Mouse (Mus musculus) liver, adult 2 months (tissue): Measurements from ENCODE around the gene Fzr1. TPM values are rescaled to one million over a fixed set of nuclear protein-coding genes. Genes with fewer than 3 reads are reported as not detected.

Experiments used
- DNase-seq: peaks from one replicate; pipeline ENCODE4 v3.0.0-alpha.2; 2011; ENCODE audit warnings: low read depth, low spot score; ENCODE audit errors: extremely low read depth
- H3K27ac ChIP-seq: fragments of 200-500 bp; replicated peaks from 2 replicates; pipeline ENCODE4 v1.5.1; 2012; ENCODE audit warnings: low read depth, mild to moderate bottlenecking, control low read depth, inconsistent platforms, low read length; ENCODE audit not compliant: insufficient read depth
- H3K27me3 ChIP-seq: fragments of 200-500 bp; 2 replicates; pipeline ENCODE4 v1.6.1; 2012; ENCODE audit warnings: mild to moderate bottlenecking, moderate library complexity, low read length, inconsistent platforms; ENCODE audit not compliant: control insufficient read depth, insufficient read depth
- H3K36me3 ChIP-seq: fragments of 200-500 bp; 2 replicates; pipeline ENCODE4 v1.6.1; 2012; ENCODE audit warnings: low read length, inconsistent platforms; ENCODE audit not compliant: control insufficient read depth, insufficient read depth
- H3K4me1 ChIP-seq: fragments of 200-500 bp; 2 replicates; pipeline ENCODE4 v1.6.1; 2011; ENCODE audit warnings: low read length; ENCODE audit not compliant: control insufficient read depth, insufficient read depth
- H3K4me3 ChIP-seq: fragments of 200-500 bp; 2 replicates; pipeline ENCODE4 v1.5.1; 2011; ENCODE audit warnings: low read depth, mild to moderate bottlenecking, control low read depth, low read length, moderate library complexity; ENCODE audit not compliant: insufficient read depth
- H3K79me2 ChIP-seq: fragments of 200-500 bp; 2 replicates; pipeline ENCODE4 v1.6.1; 2012; ENCODE audit warnings: inconsistent platforms, mild to moderate bottlenecking, low read length, moderate library complexity; ENCODE audit not compliant: control insufficient read depth, insufficient read depth
- H3K9ac ChIP-seq: fragments of 200-500 bp; 2 replicates; pipeline ENCODE4 v1.6.1; 2012; ENCODE audit warnings: low read depth, mild to moderate bottlenecking, control low read depth, inconsistent platforms, low read length
- CTCF ChIP-seq: fragments of 200-500 bp; IDR thresholded peaks from 2 replicates; pipeline ENCODE4 v1.5.1; 2011; ENCODE audit warnings: low read depth, low read length, control low read depth
- POLR2A ChIP-seq: fragments of 200-500 bp; IDR thresholded peaks from 2 replicates; pipeline ENCODE4 v1.6.1; 2011; ENCODE audit warnings: low read length, control low read depth; ENCODE audit not compliant: insufficient read depth; ENCODE audit errors: extremely low read depth
- WGBS: fragments of 180-500 bp; shearing (Covaris S2); methylation state at CpG from one replicate; pipeline ENCODE4 v1.1.7; 2018; 5-methylcytosine and 5-hydroxymethylcytosine counted together
- polyA plus RNA-seq: library from polyadenylated mRNA; depleted of rRNA; stranded (reverse); fragments of >200 nt; gene quantifications from 2 replicates; pipeline ENCODE4 v1.2.3, GENCODE M21; 2012
- total RNA-seq: library from RNA; depleted of rRNA; stranded (reverse); fragments of >200 nt; gene quantifications from 2 replicates; pipeline ENCODE4 v1.2.3, GENCODE M21; 2014

The Fzr1 gene
- total and polyA plus RNA-seq, 2 experiments: 6.2 to 29.9 TPM

DNA sequence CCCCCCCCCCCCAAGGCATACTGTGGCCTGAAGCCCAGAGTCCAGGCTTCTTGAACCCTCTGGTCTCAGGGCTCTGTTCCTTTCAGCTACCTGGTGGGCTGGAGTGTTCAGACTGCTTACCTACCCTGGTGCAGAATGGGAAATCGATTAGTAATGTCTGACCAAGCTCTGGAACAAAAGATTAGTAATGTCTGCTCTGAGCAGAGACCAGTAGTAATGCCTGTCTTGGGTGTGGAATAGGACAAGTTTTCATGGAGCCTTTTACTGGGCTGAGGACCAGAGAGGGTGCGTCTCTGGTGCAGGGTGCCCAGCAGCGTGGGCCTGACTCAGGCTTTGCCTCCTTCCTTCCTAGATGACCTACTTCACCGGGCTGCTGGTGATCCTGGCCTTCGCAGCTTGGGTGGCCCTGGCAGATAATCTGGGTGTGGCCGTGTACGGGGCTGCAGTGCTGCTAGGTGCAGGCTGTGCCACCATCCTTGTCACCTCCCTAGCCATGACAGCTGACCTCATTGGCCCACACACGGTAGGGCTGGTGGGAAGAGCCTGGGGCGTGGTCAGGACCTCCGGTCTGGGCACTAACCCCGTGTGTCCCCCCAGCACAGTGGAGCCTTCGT is 15.9 kb downstream of the Fzr1 start:
- 82% methylated on average over 12 of the region's 12 CpGs for WGBS

DNA sequence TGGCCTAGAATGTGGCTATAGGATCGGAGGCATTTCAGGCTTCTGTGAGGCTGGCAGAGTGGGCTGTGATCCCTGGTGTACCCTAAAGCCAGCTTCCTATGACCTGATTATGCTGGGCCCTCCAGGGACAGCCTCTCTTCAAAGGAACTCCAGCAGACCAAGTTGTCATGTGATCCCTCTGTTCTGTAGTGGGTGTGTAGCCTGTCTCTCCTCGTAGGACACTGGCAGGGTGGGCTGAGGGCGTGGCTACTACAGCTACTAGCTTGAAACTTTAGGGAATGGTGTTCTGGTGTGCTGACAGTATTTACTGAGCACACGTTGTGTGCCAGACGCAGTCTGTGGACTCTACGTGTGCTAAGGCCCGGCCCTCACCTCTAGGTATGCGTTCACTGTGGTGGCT is 17.6 kb downstream of the Fzr1 start:
- Histone ChIP-seq H3K9ac (no peak overlapping the region), H3K4me1 (peaks cover 13% of the 10 kb centered on the region), H3K27ac (no peak overlapping the region), H3K36me3 (no peaks in the 10 kb centered on the region), H3K79me2 (0 out of 2 replicates have a peak, but pooled peaks cover 3% of the 10 kb centered on the region), H3K4me3 (no peak overlapping the region), H3K27me3 (no peaks in the 10 kb centered on the region)
- no peak for DNase-seq
- no peak for TF ChIP-seq CTCF
- TF ChIP-seq POLR2A: no peak
- WGBS: 89% methylated on average over 8 of the region's 8 CpGs

More for the DNA sequence above, 15.9 kb downstream of the Fzr1 start:
- H3K27ac ChIP-seq: no peak overlapping the region
- no peak for DNase-seq
- no peaks in the 10 kb centered on the region for H3K36me3 ChIP-seq
- 0 out of 2 replicates have a peak, but pooled peaks cover 3% of the 10 kb centered on the region for H3K79me2 ChIP-seq
- peaks cover 12% of the 10 kb centered on the region for H3K4me1 ChIP-seq
- no peak overlapping the region for H3K4me3 ChIP-seq
- H3K9ac ChIP-seq: no peak overlapping the region
- H3K27me3 ChIP-seq: no peaks in the 10 kb centered on the region
- TF ChIP-seq CTCF (no peak), POLR2A (no peak)

DNA sequence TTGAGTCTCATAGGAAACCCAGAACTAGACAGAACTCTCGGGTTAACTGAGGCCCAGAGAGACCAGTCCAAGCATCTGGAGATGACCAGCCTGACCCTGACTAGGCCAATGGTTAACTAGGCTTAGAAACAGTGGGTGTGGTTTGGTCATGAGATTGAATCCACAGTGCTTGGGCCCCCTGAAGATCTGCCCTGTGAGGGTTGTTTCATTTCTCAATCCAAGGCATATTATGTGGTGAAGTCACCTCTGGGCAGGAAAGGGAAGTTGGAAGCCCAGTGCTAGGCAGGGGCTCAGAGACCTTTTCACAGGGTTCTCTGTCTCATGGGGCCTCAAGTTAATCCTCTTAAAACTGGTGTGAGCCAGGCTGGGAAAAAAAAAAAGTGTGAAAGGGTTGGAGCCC is 19.5 kb downstream of the Fzr1 start:
- Histone ChIP-seq H3K27me3 (no peaks in the 10 kb centered on the region), H3K9ac (no peak overlapping the region), H3K36me3 (no peaks in the 10 kb centered on the region), H3K4me1 (peaks cover 13% of the 10 kb centered on the region), H3K79me2 (0 out of 2 replicates have a peak, but pooled peaks cover 3% of the 10 kb centered on the region), H3K4me3 (no peak overlapping the region), H3K27ac (no peak overlapping the region)
- WGBS: 11% methylated on average over 1 of the region's 1 CpGs
- peak; percentile 50 for DNase-seq
- TF ChIP-seq POLR2A (no peak), CTCF (no peak)

DNA sequence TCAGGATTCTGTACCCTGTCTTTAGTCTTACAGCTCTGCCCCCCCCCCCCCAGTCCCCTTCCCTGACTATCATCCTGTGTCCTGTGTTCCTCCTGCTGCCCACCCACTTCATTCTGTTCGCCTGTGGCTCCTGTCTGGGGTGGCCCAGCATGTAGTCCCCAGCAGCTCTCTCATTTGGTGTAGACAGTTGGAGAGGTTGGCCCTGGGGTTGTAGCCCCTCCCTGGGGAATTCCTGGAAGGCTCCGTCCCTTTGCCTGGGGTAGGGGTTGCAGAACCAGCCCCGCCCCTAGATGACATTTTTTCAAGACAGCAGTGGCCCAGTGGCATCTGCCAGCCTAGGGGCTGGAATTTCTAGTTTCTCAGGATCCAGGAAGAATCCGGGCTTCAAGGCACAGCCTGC is 20.1 kb downstream of the Fzr1 start:
- Histone ChIP-seq H3K36me3 (no peaks in the 10 kb centered on the region), H3K4me3 (no peak overlapping the region), H3K27ac (no peak overlapping the region), H3K79me2 (0 out of 2 replicates have a peak, but pooled peaks cover 3% of the 10 kb centered on the region), H3K9ac (peak overlapping the region; percentile 91), H3K27me3 (no peaks in the 10 kb centered on the region), H3K4me1 (peaks cover 13% of the 10 kb centered on the region)
- no peak for TF ChIP-seq POLR2A
- no peak for TF ChIP-seq CTCF
- WGBS: 50% methylated on average over 4 of the region's 4 CpGs
- no peak for DNase-seq

DNA sequence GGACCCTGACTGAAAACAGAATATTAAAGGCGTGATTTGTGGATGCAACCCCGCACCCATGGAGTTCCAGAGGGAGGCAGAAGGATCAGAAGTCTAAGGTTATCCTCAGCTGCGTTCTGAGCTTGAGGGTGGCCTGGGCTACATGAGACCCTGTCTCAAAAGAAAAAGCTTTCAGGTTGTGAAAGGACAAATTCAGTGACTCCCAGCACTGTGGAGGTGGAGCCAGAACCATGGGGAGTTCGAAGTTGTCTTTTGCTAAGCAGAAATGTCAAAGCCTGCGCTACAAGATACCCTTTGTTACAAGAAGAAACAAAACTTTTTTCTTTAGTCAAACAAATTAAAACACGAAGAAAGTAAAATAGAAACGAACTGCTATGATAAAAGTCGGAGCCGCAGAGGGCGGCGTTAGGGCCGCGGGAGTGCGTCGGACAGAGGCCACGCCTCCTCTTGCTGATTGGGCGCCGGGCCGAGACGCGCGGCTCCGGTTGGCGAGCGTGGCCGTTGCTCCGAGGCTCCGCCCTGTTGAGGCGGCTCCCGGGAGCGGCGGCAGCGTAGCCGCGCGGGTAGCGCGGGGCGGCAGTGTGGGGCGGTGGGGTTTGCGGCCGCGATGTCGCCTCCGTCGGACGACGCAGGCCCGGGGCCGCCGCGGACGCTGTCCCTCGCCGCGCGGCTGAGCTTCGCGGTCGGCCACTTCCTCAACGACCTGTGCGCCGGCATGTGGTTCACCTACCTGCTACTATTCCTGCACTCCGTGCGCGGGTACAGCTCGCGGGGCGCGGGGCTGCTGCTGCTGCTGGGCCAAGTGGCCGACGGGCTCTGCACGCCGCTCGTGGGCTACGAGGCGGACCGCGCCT is 21.1 kb downstream of the Fzr1 start, which contains the start of gene Mfsd12:
Gene Mfsd12, plus strand, starts transcription at position 501 of the 854 bp plus-strand sequence.
- H3K27me3 ChIP-seq: no peaks in the 10 kb centered on the region
- 0 out of 2 replicates have a peak, but pooled peaks cover 3% of the 10 kb centered on the region for H3K79me2 ChIP-seq
- H3K9ac ChIP-seq: peak within 1 kb of the TSS; percentile 91
- H3K27ac ChIP-seq: no peak within 1 kb of the TSS
- peak; percentile 59 for DNase-seq
- WGBS: 2% methylated on average over 79 of the region's 79 CpGs
- no peaks in the 10 kb centered on the region for H3K36me3 ChIP-seq
- H3K4me1 ChIP-seq: peaks cover 13% of the 10 kb centered on the region
- no peak for TF ChIP-seq CTCF
- peak; percentile 61; the same call in 1 of the 2 replicates for TF ChIP-seq POLR2A
- peak within 1 kb of the TSS; percentile 89 for H3K4me3 ChIP-seq
